Mouse (Mus musculus): ENCODE measurements around the gene Map3k7.

Gene Map3k7

DNA sequence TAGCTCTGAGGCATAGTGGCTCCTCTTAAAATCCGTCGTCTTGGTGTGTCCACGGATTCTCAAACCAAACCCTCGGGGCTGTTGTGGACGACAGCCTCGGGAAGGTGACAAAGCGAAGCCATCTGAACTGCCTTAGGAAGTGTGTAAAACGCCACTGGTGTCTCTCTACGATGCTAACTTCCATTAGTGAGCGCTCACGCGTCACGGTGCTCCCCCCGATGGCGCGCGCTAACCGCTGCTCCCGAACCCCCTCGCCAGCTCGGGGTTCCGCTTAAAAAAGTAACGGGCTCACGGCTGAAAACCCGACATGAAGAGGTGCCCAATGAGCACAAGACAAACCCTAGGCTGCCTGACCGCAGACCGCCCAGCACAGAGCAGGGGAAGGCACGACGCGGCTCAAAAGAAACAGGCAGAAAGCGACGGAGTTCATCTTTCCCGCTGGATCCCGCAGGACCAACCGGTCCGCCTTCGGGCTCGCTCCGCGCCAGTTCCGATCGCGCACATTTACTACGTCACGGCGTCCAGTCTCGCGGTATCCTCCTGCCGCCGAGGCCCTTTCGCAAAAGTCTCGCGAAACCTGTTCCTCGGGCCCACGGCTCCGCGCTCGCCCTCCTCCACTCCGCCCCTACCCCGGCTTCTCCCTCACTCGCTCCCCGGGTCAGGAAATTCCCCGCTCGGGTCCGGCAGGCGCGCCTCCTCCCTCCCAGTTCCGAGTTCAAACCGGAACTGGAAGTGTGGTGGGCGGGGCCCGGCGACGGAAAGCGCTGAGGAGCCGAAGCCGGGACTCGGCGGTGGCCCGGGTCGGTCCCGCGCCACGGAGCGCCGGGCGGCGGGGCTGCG is at the start of gene Map3k7:
Gene Map3k7 (plus strand): TSS at position 744 of the 840 bp plus-strand sequence.
- peak; percentile 91 to 93 for DNase-seq (ENCODE audit: low spot score in 2 of 2)

DNA sequence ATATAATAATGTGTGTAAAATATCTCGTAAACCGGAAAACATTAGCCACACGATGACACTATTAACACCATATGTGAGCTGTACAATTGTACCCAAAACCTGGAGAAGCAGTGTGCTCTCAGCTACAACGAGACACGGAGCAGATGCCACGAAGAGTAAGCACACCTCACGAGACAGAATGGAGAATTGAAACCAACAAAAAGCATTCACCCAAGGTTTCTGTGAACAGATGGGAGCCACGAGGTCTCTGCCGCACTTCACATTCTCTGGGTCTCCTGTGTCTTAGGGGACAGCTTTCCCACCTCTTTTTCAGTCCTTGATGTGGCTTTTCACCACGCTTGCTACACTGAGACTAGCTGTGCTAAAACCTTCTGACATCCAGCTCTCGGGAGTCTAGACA is 48.8 kb upstream of the Map3k7 start:
- DNase-seq (ENCODE audit: low spot score in 2 of 2) = no peak

GRCm38 (mm10) chr4:31918717-31919116 is 45.2 kb upstream of the Map3k7 start:
- DNase-seq (ENCODE audit: low spot score in 2 of 2) = no peak

- no peak for DNase-seq (ENCODE audit: low spot score in 2 of 2)
Observed at GRCm38 (mm10) chr4:31922215-31922614, 41.7 kb upstream of the Map3k7 start.

GRCm38 (mm10) chr4:31923437-31923836 is 40.5 kb upstream of the Map3k7 start:
- DNase-seq (ENCODE audit: low spot score in 2 of 2) = no peak

DNA sequence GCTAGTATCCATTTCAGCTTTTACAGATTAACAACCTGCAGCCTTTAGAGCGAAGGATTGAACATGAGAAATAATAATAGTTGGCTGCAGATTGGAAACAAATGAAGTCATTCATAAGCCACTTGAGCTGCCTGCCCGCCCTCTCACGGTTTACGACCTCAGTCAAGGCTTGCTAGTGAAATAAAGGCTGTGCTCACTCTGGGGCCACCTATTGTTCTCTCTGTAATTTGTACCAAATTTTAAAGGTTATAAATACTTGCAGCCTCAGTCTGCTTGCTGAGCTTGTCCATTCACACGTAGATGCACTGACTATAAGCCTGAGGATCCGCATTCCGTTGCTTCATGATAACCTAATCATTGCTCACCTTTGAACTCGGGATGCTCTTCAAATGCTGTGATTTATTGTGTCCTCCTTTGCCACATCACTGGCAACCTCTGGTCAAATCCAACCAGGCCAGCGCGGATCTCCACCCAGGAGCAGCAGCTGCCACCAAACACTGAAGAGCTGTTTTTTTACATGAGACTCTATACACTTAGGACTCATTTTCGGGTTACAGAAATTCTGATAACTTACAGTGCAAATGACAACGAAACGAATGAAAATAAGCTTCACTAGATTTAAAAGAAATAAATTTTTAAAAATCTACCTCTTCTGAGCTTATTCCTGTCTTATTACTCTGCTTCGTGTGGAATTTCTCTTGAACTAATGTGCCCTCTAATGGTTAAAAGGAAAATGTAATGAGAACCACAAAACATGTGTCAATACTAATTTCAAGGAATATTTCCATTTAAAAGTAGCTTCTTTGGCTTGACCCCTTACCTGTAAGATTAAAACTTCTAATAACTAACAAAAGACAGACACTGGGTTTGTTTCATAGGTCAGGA is 39.4 kb upstream of the Map3k7 start:
- no peak for DNase-seq (ENCODE audit: low spot score in 2 of 2)

DNA sequence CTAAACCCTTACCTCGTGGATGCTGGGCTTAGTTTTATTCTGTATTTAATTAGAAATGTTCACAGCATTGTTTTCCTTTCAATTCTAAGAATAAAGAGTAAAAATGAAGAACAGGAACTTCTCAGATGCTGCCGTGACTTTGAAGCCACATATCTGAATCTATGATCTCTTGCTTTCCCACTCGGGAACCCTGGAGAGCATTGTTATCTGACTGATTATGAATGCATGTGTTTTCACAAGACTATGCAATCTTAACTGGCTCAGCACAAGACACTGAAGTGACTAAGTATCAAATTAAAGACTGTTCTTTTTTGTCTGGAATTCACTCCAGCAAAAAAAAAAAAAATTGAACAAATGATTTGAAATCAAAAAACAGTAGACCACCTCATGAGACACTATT is 30.7 kb upstream of the Map3k7 start:
- no peak for DNase-seq (ENCODE audit: low spot score in 2 of 2)

DNA sequence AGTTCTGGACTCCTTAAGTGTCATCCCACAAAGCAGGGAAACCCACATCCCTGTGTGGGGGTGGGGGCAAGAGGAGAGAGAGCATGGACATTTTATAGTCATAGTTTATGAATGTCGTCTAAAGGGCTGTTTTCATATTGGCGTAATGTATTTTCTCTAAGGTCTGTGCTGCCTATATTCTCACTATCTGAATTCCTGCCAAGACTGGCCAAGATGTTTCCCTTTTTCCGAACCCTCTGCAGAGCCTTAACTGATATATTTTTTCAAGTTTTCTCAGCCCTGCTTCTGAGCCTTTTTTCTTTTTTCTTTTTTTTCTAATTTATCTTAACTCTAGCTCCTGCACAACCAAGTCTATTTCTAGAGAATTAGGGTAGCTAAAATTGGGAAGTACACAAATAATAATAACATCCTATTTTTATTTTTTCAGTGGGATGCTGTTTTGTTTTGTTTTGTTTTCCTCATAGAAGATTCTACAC is 28.0 kb upstream of the Map3k7 start:
- DNase-seq (ENCODE audit: low spot score in 2 of 2) = no peak

DNA sequence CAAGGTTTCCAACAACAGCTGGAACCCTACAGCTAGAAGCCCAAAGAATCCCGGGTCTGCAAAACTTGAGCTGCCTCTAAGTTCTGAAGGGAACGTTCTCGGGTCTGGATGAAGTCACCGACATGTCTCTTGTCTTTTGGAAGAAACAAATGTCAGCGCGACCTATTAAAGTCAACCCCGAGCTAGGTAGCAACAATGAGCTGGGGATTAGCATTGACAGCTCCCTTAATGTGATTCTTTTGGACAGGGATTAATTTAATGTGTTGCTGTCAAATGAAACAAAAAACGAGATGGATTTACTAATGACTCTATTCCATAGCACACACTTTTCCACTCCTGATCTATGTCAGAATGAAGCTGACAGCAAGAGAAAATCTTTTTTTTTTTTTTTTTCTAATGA is 27.5 kb upstream of the Map3k7 start:
- no peak for DNase-seq (ENCODE audit: low spot score in 2 of 2)

GRCm38 (mm10) chr4:31936911-31937375 is 27.0 kb upstream of the Map3k7 start:
- DNase-seq (ENCODE audit: low spot score in 2 of 2) = no peak

- DNase-seq (ENCODE audit: low spot score in 2 of 2) = no peak
Observed at GRCm38 (mm10) chr4:31937376-31938281, 26.3 kb upstream of the Map3k7 start.

- DNase-seq (ENCODE audit: low spot score in 2 of 2) = no peak
Observed at GRCm38 (mm10) chr4:31938416-31939106, 25.3 kb upstream of the Map3k7 start.

DNA sequence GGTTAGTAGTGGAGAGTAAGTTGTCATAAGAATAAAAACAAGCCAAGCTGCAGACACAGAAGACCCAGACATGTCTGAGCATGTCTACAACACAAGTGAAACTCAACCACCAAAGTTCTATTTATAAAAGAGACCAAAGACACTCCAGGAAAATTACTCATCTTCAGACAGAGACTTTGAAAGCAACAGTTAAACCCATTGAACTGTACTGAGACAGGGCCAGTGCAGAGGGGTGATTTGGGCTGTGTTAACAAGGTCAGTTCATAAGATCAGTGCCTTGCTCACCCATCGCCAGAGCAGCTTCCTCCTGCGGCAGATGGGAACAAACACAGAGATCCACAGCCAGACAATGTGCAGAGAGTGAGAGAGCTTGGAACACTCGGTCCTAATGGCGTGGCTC is 22.3 kb upstream of the Map3k7 start:
- DNase-seq (ENCODE audit: low spot score in 2 of 2) = no peak

- DNase-seq (ENCODE audit: low spot score in 2 of 2) = no peak
Observed at GRCm38 (mm10) chr4:31943045-31943444, 20.9 kb upstream of the Map3k7 start.

DNA sequence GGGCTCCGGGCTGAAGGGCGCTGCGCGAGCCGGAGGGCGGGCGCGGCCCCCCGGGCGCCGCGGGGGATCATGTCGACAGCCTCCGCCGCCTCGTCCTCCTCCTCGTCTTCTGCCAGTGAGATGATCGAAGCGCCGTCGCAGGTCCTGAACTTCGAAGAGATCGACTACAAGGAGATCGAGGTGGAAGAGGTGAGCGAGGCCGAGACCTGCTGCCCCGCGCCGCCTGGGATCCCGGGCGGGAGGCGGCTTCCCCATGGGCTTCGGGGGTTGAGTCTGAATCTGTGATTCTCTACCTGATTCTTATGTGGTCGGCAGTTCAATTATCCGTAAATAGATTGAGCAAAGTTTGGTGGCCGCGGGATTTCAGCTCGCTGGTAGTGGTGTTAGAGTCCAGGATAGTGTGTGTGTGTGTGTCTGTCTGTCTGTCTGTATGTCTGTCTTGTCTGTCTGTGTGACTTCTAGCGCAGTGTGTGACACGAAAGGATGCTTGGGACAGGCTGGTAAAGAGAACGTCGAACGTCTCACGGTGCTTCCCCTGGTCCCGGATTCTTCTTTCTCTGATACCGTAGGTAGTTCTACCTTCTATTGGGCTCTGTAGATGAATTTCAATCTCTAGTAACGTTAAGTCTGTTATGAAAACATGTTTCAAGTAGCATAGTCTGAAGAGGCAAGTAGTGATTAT is 438 bp downstream of the Map3k7 start:
- DNase-seq (ENCODE audit: low spot score in 2 of 2) = no peak

- DNase-seq (ENCODE audit: low spot score in 2 of 2) = no peak
Observed at GRCm38 (mm10) chr4:31965208-31965607, 1.3 kb downstream of the Map3k7 start.

GRCm38 (mm10) chr4:31971437-31971836 is 7.5 kb downstream of the Map3k7 start:
- DNase-seq (ENCODE audit: low spot score in 2 of 2) = no peak

DNA sequence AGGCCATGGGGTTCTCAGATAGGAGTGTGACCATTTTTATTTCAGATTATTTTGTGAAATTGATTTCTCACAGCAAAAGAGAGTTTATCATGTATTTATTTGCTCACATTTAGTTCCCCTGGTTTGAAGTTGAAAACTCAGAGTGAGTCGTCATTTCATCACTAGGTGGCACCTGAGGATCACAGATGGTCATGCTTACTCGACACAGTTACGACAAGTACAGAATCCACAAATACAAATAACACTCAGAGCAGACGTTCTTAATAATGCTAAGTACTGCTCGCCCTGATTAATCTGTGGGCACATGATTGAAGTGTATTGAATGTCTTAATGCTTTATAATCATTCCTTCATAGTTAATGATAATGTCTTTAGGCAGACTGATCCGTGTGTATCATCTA is 8.3 kb downstream of the Map3k7 start:
- DNase-seq (ENCODE audit: low spot score in 2 of 2) = no peak

- DNase-seq (ENCODE audit: low spot score in 2 of 2) = no peak
Observed at GRCm38 (mm10) chr4:31975260-31975950, 11.5 kb downstream of the Map3k7 start.

GRCm38 (mm10) chr4:31981863-31982262 is 18.0 kb downstream of the Map3k7 start:
- no peak for DNase-seq (ENCODE audit: low spot score in 2 of 2)
